Mouse (Mus musculus) midbrain, embryonic 14.5 days (tissue): ENCODE data around the gene Psd4. TPM values are rescaled to one million over a fixed set of nuclear protein-coding genes. Genes with fewer than 3 reads are reported as not detected.
A peak's percentile ranks its signal among the peaks of the same experiment; 100 is the strongest.

ENCODE experiments used
- ATAC-seq: fragments of 200-750 bp; cut with Nextera tagmentation; 2 replicates; pipeline ENCODE4 v1.8.0; 2017; ENCODE audit warnings: moderate number of reproducible peaks, moderate library complexity; ENCODE audit not compliant: low FRiP score, low TSS enrichment
- DNase-seq: peaks from one replicate; pipeline ENCODE4 v3.0.0-alpha.2; 2015
- H3K27ac ChIP-seq: fragments of 300-500 bp; sonication (generic); replicated peaks from 2 replicates; pipeline ENCODE4 v1.5.1; 2014; ENCODE audit warnings: mild to moderate bottlenecking, low read depth, low read length, moderate library complexity
- H3K27me3 ChIP-seq: fragments of 300-500 bp; sonication (generic); 2 replicates; pipeline ENCODE4 v1.6.1; 2014; ENCODE audit warnings: low read length, control low read depth, mixed read lengths; ENCODE audit not compliant: control insufficient read depth, insufficient read depth
- H3K36me3 ChIP-seq: fragments of 300-500 bp; sonication (generic); 2 replicates; pipeline ENCODE4 v1.6.1; 2014; ENCODE audit warnings: low read length, control low read depth; ENCODE audit not compliant: control insufficient read depth, insufficient read depth
- H3K4me1 ChIP-seq: fragments of 300-500 bp; sonication (generic); 2 replicates; pipeline ENCODE4 v1.6.1; 2014; ENCODE audit warnings: mild to moderate bottlenecking, antibody characterized with exemption, low read length, control low read depth; ENCODE audit not compliant: control insufficient read depth, insufficient read depth
- H3K4me2 ChIP-seq: fragments of 300-500 bp; sonication (generic); 2 replicates; pipeline ENCODE4 v1.6.1; 2014; ENCODE audit warnings: mild to moderate bottlenecking, low read length, moderate library complexity
- H3K4me3 ChIP-seq: fragments of 300-500 bp; sonication (generic); replicated peaks from 2 replicates; pipeline ENCODE4 v1.5.1; 2014; ENCODE audit warnings: low read depth, low read length
- H3K9ac ChIP-seq: fragments of 300-500 bp; sonication (generic); replicated peaks from 2 replicates; pipeline ENCODE4 v1.6.1; 2014; ENCODE audit warnings: mild to moderate bottlenecking, low read length, moderate library complexity
- H3K9me3 ChIP-seq: fragments of 300-500 bp; sonication (generic); 2 replicates; pipeline ENCODE4 v1.6.1; 2016; ENCODE audit warnings: low read length, control low read depth, mixed read lengths; ENCODE audit not compliant: control insufficient read depth
- WGBS: fragments of 180-500 bp; shearing (Covaris S2); extraction: QIAGEN DNeasy Blood & Tissue Kit; methylation state at CpG from one replicate; pipeline ENCODE4 v1.1.7; 2014; 5-methylcytosine and 5-hydroxymethylcytosine counted together
- polyA plus RNA-seq: library from polyadenylated mRNA; unstranded; fragments of >200 nt; fragmentation: Nextera tagmentation; extraction: Ambion mirVana; gene quantifications from 2 replicates; pipeline ENCODE4 v1.2.1, GENCODE M21; 2014

Psd4 gene
- polyA plus RNA-seq, 1 experiment from 2014 or later: 0.18 TPM

DNA sequence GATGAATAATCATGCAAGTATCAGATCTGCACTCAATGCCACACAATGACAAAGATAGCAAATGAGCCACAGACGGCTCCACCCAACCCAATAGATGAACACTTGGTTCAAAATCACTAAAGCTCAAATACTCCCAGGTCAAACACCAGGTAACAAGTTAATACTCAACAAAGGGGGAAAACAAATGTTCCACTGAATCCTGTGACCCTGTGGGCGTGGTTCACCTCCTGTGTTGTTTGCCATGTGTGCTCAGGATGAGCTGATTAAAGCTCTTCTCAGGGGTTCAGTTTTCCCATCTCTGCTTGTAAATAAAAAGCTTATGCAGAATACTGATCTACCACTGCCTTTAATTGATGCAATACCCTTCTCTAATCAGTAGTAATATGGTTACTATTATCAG, 16.2 kb upstream of the Psd4 start:
- 77% methylated on average over 2 of the region's 2 CpGs for WGBS
- ATAC-seq (no peak), DNase-seq (no peak)
- H3K9ac ChIP-seq: no peak overlapping the region
- no peak overlapping the region for H3K4me2 ChIP-seq
- no peak overlapping the region for H3K4me3 ChIP-seq
- no peaks in the 10 kb centered on the region for H3K4me1 ChIP-seq
- no peak overlapping the region for H3K27ac ChIP-seq
- no peaks in the 10 kb centered on the region for H3K27me3 ChIP-seq
- H3K36me3 ChIP-seq: no peaks in the 10 kb centered on the region
- H3K9me3 ChIP-seq: no peaks in the 10 kb centered on the region

- WGBS: 97% methylated on average over 2 of the region's 2 CpGs
- Histone ChIP-seq H3K9me3 (no peaks in the 10 kb centered on the region), H3K4me1 (no peaks in the 10 kb centered on the region), H3K4me3 (no peak overlapping the region), H3K27ac (no peak overlapping the region), H3K27me3 (no peaks in the 10 kb centered on the region), H3K9ac (no peak overlapping the region), H3K36me3 (no peaks in the 10 kb centered on the region), H3K4me2 (no peak overlapping the region)
- no peak for DNase-seq
- no peak for ATAC-seq
Observed at GRCm38 (mm10) chr2:24353042-24353441, 14.3 kb upstream of the Psd4 start.

DNA sequence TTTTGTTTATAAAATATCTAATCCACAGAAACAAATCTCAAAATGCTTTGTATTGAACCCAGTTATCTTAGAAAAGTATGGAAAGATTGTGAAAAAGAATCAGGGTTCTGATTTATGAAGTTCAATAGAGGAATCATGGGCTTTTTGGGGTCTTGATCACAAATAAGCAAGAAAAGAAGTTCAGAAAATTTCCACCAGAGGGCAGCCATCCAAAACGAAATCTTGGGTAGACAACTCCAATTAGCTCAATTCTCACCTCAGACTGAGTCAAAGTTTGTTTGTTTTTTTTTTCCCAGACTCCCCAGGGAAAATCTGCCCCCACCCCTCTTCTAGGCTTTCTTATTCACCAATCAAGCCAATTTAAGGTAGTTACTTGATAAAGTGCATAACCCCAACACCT, 9.7 kb upstream of the Psd4 start:
- Histone ChIP-seq H3K4me3 (no peak overlapping the region), H3K36me3 (no peaks in the 10 kb centered on the region), H3K4me2 (no peak overlapping the region), H3K4me1 (no peaks in the 10 kb centered on the region), H3K9me3 (no peaks in the 10 kb centered on the region), H3K27ac (no peak overlapping the region), H3K27me3 (no peaks in the 10 kb centered on the region), H3K9ac (no peak overlapping the region)
- no peak for ATAC-seq
- peak; percentile 79 for DNase-seq
- WGBS: 24% methylated on average over 1 of the region's 1 CpGs

DNA sequence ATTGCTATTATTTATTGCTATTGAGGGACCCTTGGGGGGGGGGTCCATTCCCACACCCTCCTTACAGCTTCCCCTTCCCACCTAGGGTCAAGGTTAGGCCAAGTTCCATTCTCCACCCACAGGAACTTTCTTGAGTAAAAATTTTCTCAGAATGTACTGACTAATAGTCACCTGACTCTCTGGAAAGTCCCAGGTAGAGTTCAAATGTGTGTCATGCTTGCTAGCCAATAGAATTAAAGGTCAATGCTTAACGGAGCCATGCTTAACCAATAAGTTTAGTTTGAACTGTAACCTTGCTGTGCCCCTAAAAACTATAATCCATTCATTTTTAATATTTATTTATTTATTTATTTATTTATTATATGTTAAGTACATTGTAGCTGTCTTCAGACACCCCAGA, 8.0 kb upstream of the Psd4 start:
- WGBS: 93% methylated on average over 1 of the region's 1 CpGs
- H3K36me3 ChIP-seq: no peaks in the 10 kb centered on the region
- DNase-seq: no peak

DNA sequence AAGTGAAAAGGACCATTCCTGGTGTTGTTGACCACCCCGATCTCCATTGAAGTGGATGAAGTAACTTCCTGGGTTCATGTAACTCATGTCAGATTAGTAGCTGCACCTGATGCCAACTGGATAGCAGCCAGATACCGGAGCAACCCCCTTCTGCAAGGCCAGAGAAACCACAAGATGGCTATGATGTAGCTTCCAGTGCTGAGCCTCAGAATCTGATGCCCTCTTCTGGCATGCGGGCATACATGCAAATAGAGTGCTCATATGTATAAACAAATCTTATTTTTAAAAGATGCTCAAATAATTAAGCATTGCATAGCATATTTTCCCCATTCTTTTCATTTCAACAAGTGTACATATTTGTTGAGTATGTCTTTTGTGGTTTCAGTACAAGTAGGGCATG, 3.6 kb upstream of the Psd4 start:
- Histone ChIP-seq H3K9me3 (no peaks in the 10 kb centered on the region), H3K4me2 (no peak overlapping the region), H3K27ac (no peak overlapping the region), H3K36me3 (no peaks in the 10 kb centered on the region), H3K4me1 (no peaks in the 10 kb centered on the region), H3K9ac (no peak overlapping the region), H3K4me3 (no peak overlapping the region), H3K27me3 (peaks cover 7% of the 10 kb centered on the region; the same call in 1 of the 2 replicates)
- WGBS: 88% methylated on average over 3 of the region's 3 CpGs
- ATAC-seq: no peak
- no peak for DNase-seq

More for the DNA sequence above, 8.0 kb upstream of the Psd4 start:
- Histone ChIP-seq H3K4me3 (no peak overlapping the region), H3K4me2 (no peak overlapping the region), H3K27ac (no peak overlapping the region), H3K9ac (no peak overlapping the region), H3K27me3 (no peaks in the 10 kb centered on the region), H3K9me3 (no peaks in the 10 kb centered on the region), H3K4me1 (no peaks in the 10 kb centered on the region)
- no peak for ATAC-seq

DNA sequence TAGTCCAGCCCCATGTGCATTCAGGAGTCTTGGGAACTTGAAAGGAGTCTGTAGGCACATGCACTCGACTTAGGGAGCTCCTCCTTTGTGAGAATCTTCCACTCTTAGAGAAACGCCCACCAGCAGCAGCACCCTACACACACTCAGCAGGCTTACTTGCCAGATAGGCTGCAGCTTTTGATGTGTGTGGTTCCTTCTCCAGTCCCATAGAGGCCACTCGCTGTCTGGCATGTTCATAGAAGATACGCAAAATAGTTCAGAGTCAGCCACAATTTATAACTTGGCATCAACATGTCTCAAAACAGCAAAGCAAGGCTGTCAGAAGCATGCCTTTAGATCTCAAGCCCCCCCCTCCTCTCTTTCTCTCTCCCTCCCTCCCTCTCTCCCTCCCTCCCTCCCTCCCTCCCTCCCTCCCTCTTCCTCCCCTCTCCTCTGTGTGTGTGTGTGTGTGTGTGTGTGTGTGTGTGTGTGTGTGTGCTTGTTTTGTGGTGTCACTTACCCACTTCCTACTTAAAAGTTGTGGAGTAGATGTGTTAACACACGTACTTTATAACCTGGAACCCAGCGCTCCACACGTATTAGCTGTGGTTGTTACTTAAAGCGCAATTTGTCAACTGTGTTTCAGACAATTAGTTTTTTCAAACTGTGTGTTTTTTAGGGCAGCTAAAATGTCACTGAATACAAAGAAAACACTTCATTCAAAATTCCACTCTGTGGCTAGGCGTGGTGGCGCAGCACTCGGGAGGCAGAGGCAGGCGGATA, 985 bp upstream of the Psd4 start:
- H3K4me3 ChIP-seq: no peak overlapping the region
- H3K4me1 ChIP-seq: no peaks in the 10 kb centered on the region
- no peak overlapping the region for H3K27ac ChIP-seq
- H3K9ac ChIP-seq: no peak overlapping the region
- H3K36me3 ChIP-seq: no peaks in the 10 kb centered on the region
- WGBS: 80% methylated on average over 12 of the region's 12 CpGs
- DNase-seq (no peak), ATAC-seq (no peak)
- H3K27me3 ChIP-seq: peaks cover 7% of the 10 kb centered on the region; the same call in 1 of the 2 replicates
- no peak overlapping the region for H3K4me2 ChIP-seq
- no peaks in the 10 kb centered on the region for H3K9me3 ChIP-seq

GRCm38 (mm10) chr2:24367895-24368261, 498 bp downstream of the Psd4 start:
- Histone ChIP-seq H3K27ac (no peak overlapping the region), H3K4me1 (no peaks in the 10 kb centered on the region), H3K36me3 (no peaks in the 10 kb centered on the region), H3K4me2 (peak overlapping the region; percentile 80), H3K27me3 (peaks cover 7% of the 10 kb centered on the region; the same call in 1 of the 2 replicates), H3K9ac (no peak overlapping the region), H3K4me3 (peak overlapping the region; percentile 44), H3K9me3 (no peaks in the 10 kb centered on the region)
- ATAC-seq: no peak
- DNase-seq: no peak
- WGBS: 75% methylated on average over 4 of the region's 4 CpGs

GRCm38 (mm10) chr2:24378747-24379450, 11.5 kb downstream of the Psd4 start:
- H3K4me2 ChIP-seq: no peak overlapping the region
- no peak for ATAC-seq
- no peak overlapping the region for H3K4me3 ChIP-seq
- WGBS: 83% methylated on average over 5 of the region's 5 CpGs
- no peak overlapping the region for H3K27ac ChIP-seq
- no peaks in the 10 kb centered on the region for H3K36me3 ChIP-seq
- no peaks in the 10 kb centered on the region for H3K27me3 ChIP-seq
- no peak for DNase-seq
- H3K9me3 ChIP-seq: no peaks in the 10 kb centered on the region
- no peak overlapping the region for H3K9ac ChIP-seq
- no peaks in the 10 kb centered on the region for H3K4me1 ChIP-seq
